Mouse (Mus musculus) heart, embryonic 16.5 days (tissue): Measurements from ENCODE around the gene Lurap1. TPM values are rescaled to one million over a fixed set of nuclear protein-coding genes. Genes with fewer than 3 reads are reported as not detected.

Source experiments
- ATAC-seq: fragments of 200-750 bp; cut with Nextera tagmentation; replicated peaks from 2 replicates; pipeline ENCODE4 v1.8.0; 2017; ENCODE audit warnings: moderate number of reproducible peaks; ENCODE audit not compliant: insufficient read depth, low FRiP score; ENCODE audit errors: extremely low read depth
- H3K27ac ChIP-seq: fragments of 300-500 bp; sonication (generic); 2 replicates; pipeline ENCODE4 v1.5.1; 2014; ENCODE audit warnings: mild to moderate bottlenecking, low read length, control low read depth, moderate library complexity
- H3K27me3 ChIP-seq: fragments of 300-500 bp; sonication (generic); 2 replicates; pipeline ENCODE4 v1.6.1; 2014; ENCODE audit warnings: low read length, mixed read lengths; ENCODE audit not compliant: control insufficient read depth, insufficient read depth
- H3K36me3 ChIP-seq: fragments of 300-500 bp; sonication (generic); 2 replicates; pipeline ENCODE4 v1.6.1; 2014; ENCODE audit not compliant: control insufficient read depth, insufficient read depth
- H3K4me1 ChIP-seq: fragments of 300-500 bp; sonication (generic); 2 replicates; pipeline ENCODE4 v1.6.1; 2014; ENCODE audit warnings: low read length, mixed read lengths; ENCODE audit not compliant: control insufficient read depth, insufficient read depth
- H3K4me2 ChIP-seq: fragments of 300-500 bp; sonication (generic); 2 replicates; pipeline ENCODE4 v1.6.1; 2014; ENCODE audit warnings: low read depth, mild to moderate bottlenecking, control low read depth, low read length
- H3K4me3 ChIP-seq: fragments of 300-500 bp; sonication (generic); 2 replicates; pipeline ENCODE4 v1.5.1; 2014; ENCODE audit warnings: mild to moderate bottlenecking, control low read depth, low read length
- H3K9ac ChIP-seq: fragments of 300-500 bp; sonication (generic); 2 replicates; pipeline ENCODE4 v1.6.1; 2014; ENCODE audit warnings: low read length, control low read depth
- H3K9me3 ChIP-seq: fragments of 300-500 bp; sonication (generic); replicated peaks from 2 replicates; pipeline ENCODE4 v1.6.1; 2016; ENCODE audit warnings: low read length; ENCODE audit not compliant: control insufficient read depth
- WGBS: fragments of 180-500 bp; shearing (Covaris S2); extraction: QIAGEN DNeasy Blood & Tissue Kit; methylation state at CpG from one replicate; pipeline ENCODE4 v1.1.7; 2014; 5-methylcytosine and 5-hydroxymethylcytosine counted together
- polyA plus RNA-seq: library from polyadenylated mRNA; unstranded; fragments of >200 nt; fragmentation: Nextera tagmentation; extraction: Ambion mirVana; gene quantifications from 2 replicates; pipeline ENCODE4 v1.2.1, GENCODE M21; 2015

The Lurap1 gene
- polyA plus RNA-seq, 1 experiment from 2014 or later: 2.3 TPM

DNA sequence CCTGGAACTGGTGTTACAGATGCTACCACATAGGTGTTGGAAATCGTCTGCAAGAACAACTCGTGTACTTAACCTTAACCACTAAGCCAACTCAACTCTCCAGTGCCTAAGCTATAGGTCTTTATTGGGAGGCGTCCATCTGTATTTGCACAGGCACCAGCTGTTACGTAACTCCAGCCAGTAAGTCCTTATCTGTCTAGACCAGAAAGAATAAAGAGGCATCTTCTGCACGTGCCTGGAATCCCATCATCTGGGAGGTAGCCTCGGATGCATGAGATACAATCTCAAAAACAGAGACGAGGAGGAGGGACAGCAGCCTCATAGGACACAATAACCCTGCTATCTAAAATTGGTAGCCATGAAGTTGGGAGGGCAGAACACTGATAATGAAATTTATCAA, 50.2 kb downstream of the Lurap1 start:
- Histone ChIP-seq H3K4me2 (no peak overlapping the region), H3K9ac (no peak overlapping the region), H3K9me3 (no peaks in the 10 kb centered on the region), H3K4me3 (no peak overlapping the region), H3K27me3 (no peaks in the 10 kb centered on the region), H3K36me3 (peaks cover 52% of the 10 kb centered on the region), H3K4me1 (no peaks in the 10 kb centered on the region), H3K27ac (no peak overlapping the region)
- ATAC-seq: no peak
- 74% methylated on average over 7 of the region's 7 CpGs for WGBS

DNA sequence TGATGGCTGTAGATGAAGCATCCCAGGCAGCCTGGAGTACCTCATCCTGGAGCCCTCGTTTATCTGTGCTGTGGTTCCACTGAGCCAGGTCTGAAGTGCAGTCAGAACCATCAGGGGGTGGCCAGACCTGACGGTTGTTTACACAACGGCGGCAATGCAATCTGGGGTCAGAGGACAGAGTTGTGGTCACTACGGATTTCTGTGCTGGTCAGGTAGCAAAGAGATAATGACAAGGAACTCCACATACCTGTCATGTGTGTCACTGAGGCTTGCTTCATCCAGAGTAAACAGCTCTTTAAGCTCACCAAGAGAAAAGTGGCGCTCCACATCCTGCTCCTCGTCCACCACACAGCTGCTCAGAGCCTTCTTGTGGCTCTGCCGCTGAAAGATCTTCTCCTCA, 53.9 kb downstream of the Lurap1 start:
- ATAC-seq: no peak
- 76% methylated on average over 8 of the region's 8 CpGs for WGBS

DNA sequence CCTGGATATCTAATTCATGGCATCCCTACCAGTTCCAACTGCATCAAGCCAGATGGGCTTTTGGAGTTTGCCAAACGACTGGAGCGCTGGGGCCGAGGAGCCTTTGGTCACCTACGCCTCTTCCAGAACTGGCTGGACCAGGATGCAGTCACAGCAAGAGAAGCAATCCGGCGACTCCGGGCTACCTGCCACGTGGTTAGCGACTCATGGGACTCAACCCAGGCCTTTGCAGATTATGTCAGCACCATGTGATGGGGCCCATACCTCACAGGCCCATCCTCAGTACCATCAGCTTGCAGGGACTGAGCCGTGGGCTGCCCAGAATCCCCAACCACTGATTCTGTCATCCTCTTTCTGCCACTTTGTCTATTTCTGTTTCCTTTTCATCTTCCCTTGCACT, 54.8 kb downstream of the Lurap1 start:
- H3K9ac ChIP-seq: no peak overlapping the region
- peaks cover 67% of the 10 kb centered on the region for H3K36me3 ChIP-seq
- H3K27me3 ChIP-seq: no peaks in the 10 kb centered on the region
- no peak overlapping the region for H3K27ac ChIP-seq
- no peaks in the 10 kb centered on the region for H3K4me1 ChIP-seq
- WGBS: 87% methylated on average over 10 of the region's 10 CpGs
- no peaks in the 10 kb centered on the region for H3K9me3 ChIP-seq
- H3K4me2 ChIP-seq: no peak overlapping the region
- no peak for ATAC-seq
- H3K4me3 ChIP-seq: no peak overlapping the region

More for the DNA sequence above, 53.9 kb downstream of the Lurap1 start:
- Histone ChIP-seq H3K4me1 (no peaks in the 10 kb centered on the region), H3K36me3 (peaks cover 63% of the 10 kb centered on the region), H3K9ac (no peak overlapping the region), H3K4me2 (no peak overlapping the region), H3K9me3 (no peaks in the 10 kb centered on the region), H3K27ac (no peak overlapping the region), H3K4me3 (no peak overlapping the region), H3K27me3 (no peaks in the 10 kb centered on the region)

DNA sequence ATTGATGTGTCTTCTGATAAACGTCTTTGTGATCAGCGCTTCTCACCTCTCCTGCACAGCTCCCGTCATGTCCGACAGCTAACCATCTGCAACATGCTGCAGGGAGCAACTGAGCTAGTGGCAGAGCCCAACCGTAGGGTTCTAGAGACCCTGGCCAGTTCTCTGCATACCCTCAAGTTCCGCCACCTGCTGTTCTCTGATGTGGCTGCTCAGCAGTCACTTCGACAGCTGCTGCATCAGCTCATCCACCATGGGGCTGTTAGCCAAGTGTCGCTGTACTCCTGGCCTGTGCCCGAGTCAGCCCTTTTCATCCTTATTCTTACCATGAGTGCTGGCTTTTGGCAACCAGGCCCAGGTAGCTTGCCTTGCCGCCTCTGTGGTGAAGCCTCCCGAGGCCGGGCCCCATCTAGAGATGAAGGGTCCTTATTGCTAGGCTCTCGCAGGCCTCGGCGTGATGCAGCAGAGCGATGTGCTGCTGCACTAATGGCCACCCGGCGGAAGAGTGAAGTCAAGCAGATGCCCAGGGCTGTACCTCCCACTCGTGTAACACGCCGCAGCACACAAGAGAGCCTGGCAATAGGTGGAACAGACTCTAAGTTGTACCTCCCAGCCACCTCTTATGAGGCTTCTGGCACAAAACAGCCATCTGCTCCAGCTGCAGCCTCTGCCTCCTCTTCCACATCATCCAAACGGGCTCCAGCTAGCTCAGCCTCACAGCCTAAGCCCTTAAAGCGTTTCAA, 62.5 kb downstream of the Lurap1 start:
- Histone ChIP-seq H3K36me3 (peaks cover 65% of the 10 kb centered on the region), H3K27ac (no peak overlapping the region), H3K27me3 (no peaks in the 10 kb centered on the region), H3K9ac (no peak overlapping the region), H3K4me2 (no peak overlapping the region), H3K4me1 (no peaks in the 10 kb centered on the region), H3K4me3 (no peak overlapping the region), H3K9me3 (no peaks in the 10 kb centered on the region)
- 82% methylated on average over 23 of the region's 23 CpGs for WGBS
- ATAC-seq: no peak

Other genes with a start within 250 kb of the Lurap1 start
- gene Dmbx1, start 211.4 kb downstream of the Lurap1 start, polyA plus RNA-seq: 0.06 TPM in 1 of 2 replicates, not detected in the other
- gene Faah, start 133.4 kb downstream of the Lurap1 start, polyA plus RNA-seq: 2.1 and 2.7 TPM in 2 replicates
- 32.4 and 33.6 TPM in 2 replicates for gene Nsun4, start 97.5 kb downstream of the Lurap1 start, polyA plus RNA-seq
- gene Uqcrh, start 76.3 kb downstream of the Lurap1 start, polyA plus RNA-seq: 1,257 and 1,258 TPM in 2 replicates
- gene Lrrc41, start 76.1 kb downstream of the Lurap1 start, polyA plus RNA-seq: 53.8 and 55.3 TPM in 2 replicates
- 18.5 and 20.2 TPM in 2 replicates for gene Rad54l, start 27.6 kb downstream of the Lurap1 start, polyA plus RNA-seq
- gene Pomgnt1, start 27.5 kb downstream of the Lurap1 start, polyA plus RNA-seq: 60.2 and 68.8 TPM in 2 replicates
- gene Tspan1, start 16.3 kb upstream of the Lurap1 start, polyA plus RNA-seq: 1.9 and 3.2 TPM in 2 replicates
- gene 1700042G07Rik, start 22.0 kb upstream of the Lurap1 start, polyA plus RNA-seq: not detected in 2 replicates
- gene Gm49337, start 22.0 kb upstream of the Lurap1 start, polyA plus RNA-seq: not detected in 2 replicates
- 9.0 and 11.2 TPM in 2 replicates for gene Pik3r3, start 70.3 kb upstream of the Lurap1 start, polyA plus RNA-seq